Mouse (Mus musculus): ENCODE data around the gene Slc39a3.
A peak's percentile ranks its signal among the peaks of the same experiment; 100 is the strongest.

- TF ChIP-seq CTCF (IDR thresholded peaks at IDR 0.05) (peak; percentile 91), POLR2A (IDR thresholded peaks at IDR 0.05; ENCODE audit: insufficient read depth, low read depth, low read length) (no peak), EP300 (IDR thresholded peaks at IDR 0.05; ENCODE audit: insufficient read depth, low read depth, low read length) (peak; percentile 86)
Observed at GRCm38 (mm10) chr10:81082168-81082960, 45.1 kb upstream of the Slc39a3 start.
